Mouse (Mus musculus): ENCODE measurements around the gene Rere. TPM values are rescaled to one million over a fixed set of nuclear protein-coding genes. Genes with fewer than 3 reads are reported as not detected.

Rere gene
- total and polyA plus RNA-seq, 3 experiments = 19.3 to 46.4 (median 39.0) TPM

- H3K79me2 ChIP-seq (replicated peaks; ENCODE audit: control insufficient read depth, insufficient read depth, low read length) = no peaks in the 10 kb centered on the region
- H3K36me3 ChIP-seq (ENCODE audit: control insufficient read depth, insufficient read depth, low read length) = no peaks in the 10 kb centered on the region
- 47% methylated on average over 10 of the region's 11 CpGs for WGBS
- H3K9ac ChIP-seq (ENCODE audit: low read depth, low read length) = no peak overlapping the region
- no peak overlapping the region for H3K27ac ChIP-seq
- H3K4me1 ChIP-seq (ENCODE audit: control insufficient read depth, insufficient read depth, low read length) = no peaks in the 10 kb centered on the region; the same call in 1 of the 2 replicates
- no peak for TF ChIP-seq POLR2A (IDR thresholded peaks at IDR 0.05; ENCODE audit: insufficient read depth, low read depth, low read length)
- no peak for TF ChIP-seq EP300 (IDR thresholded peaks at IDR 0.05; ENCODE audit: insufficient read depth, low read depth, low read length)
- no peak for TF ChIP-seq CTCF (IDR thresholded peaks at IDR 0.05)
- intact Hi-C loops (cut with DNase I) = no loop called here
- DNase-seq = no peak
- H3K27me3 ChIP-seq (ENCODE audit: control insufficient read depth, insufficient read depth, low read length) = peaks cover 4% of the 10 kb centered on the region; the same call in 1 of the 2 replicates
- no peak overlapping the region for H3K4me3 ChIP-seq
Observed at GRCm38 (mm10) chr4:150653072-150653599, 371.7 kb downstream of the Rere start.

- Histone ChIP-seq H3K27me3 (ENCODE audit: control insufficient read depth, insufficient read depth, low read length) (peaks cover 2% of the 10 kb centered on the region; the same call in 1 of the 2 replicates), H3K9ac (ENCODE audit: low read depth, low read length) (no peak overlapping the region), H3K4me1 (ENCODE audit: control insufficient read depth, insufficient read depth, low read length) (no peaks in the 10 kb centered on the region; the same call in 1 of the 2 replicates), H3K36me3 (ENCODE audit: control insufficient read depth, insufficient read depth, low read length) (no peaks in the 10 kb centered on the region), H3K27ac (no peak overlapping the region), H3K79me2 (replicated peaks; ENCODE audit: control insufficient read depth, insufficient read depth, low read length) (no peaks in the 10 kb centered on the region), H3K4me3 (no peak overlapping the region)
- TF ChIP-seq EP300 (IDR thresholded peaks at IDR 0.05; ENCODE audit: insufficient read depth, low read depth, low read length) = peak; percentile 86
- no peak for TF ChIP-seq POLR2A (IDR thresholded peaks at IDR 0.05; ENCODE audit: insufficient read depth, low read depth, low read length)
- TF ChIP-seq CTCF (IDR thresholded peaks at IDR 0.05) = peak; percentile 90
- DNase-seq = peak; percentile 82 to 91
- intact Hi-C loops (cut with DNase I) = loop anchor here (1.0 to 2.0 kb wide), 3 partner anchors 194 to 311 kb away; no protein-coding TSS in a partner anchor
- 4% methylated on average over 17 of the region's 17 CpGs for WGBS
Observed at GRCm38 (mm10) chr4:150655989-150656388, 374.5 kb downstream of the Rere start.

GRCm38 (mm10) chr4:150656504-150656903 is 375.1 kb downstream of the Rere start:
- Histone ChIP-seq H3K27ac (no peak overlapping the region), H3K4me3 (no peak overlapping the region), H3K27me3 (ENCODE audit: control insufficient read depth, insufficient read depth, low read length) (peaks cover 2% of the 10 kb centered on the region), H3K79me2 (replicated peaks; ENCODE audit: control insufficient read depth, insufficient read depth, low read length) (no peaks in the 10 kb centered on the region), H3K4me1 (ENCODE audit: control insufficient read depth, insufficient read depth, low read length) (no peaks in the 10 kb centered on the region; the same call in 1 of the 2 replicates), H3K36me3 (ENCODE audit: control insufficient read depth, insufficient read depth, low read length) (no peaks in the 10 kb centered on the region), H3K9ac (ENCODE audit: low read depth, low read length) (no peak overlapping the region)
- peak; percentile 14 to 33 for DNase-seq
- WGBS = 78% methylated on average over 6 of the region's 6 CpGs
- intact Hi-C loops (cut with DNase I) = loop anchor here (1.0 to 2.0 kb wide), 3 partner anchors 194 to 310 kb away; no protein-coding TSS in a partner anchor
- TF ChIP-seq CTCF (IDR thresholded peaks at IDR 0.05) = peak; percentile 12; the same call in 1 of the 2 replicates
- no peak for TF ChIP-seq POLR2A (IDR thresholded peaks at IDR 0.05; ENCODE audit: insufficient read depth, low read depth, low read length)

- peak in 1 of 2 experiments; percentile 17 for DNase-seq
- Histone ChIP-seq H3K4me3 (no peak overlapping the region), H3K79me2 (replicated peaks; ENCODE audit: control insufficient read depth, insufficient read depth, low read length) (no peaks in the 10 kb centered on the region), H3K9ac (ENCODE audit: low read depth, low read length) (no peak overlapping the region), H3K36me3 (ENCODE audit: control insufficient read depth, insufficient read depth, low read length) (no peaks in the 10 kb centered on the region), H3K4me1 (ENCODE audit: control insufficient read depth, insufficient read depth, low read length) (no peaks in the 10 kb centered on the region; the same call in 1 of the 2 replicates), H3K27me3 (ENCODE audit: control insufficient read depth, insufficient read depth, low read length) (no peaks in the 10 kb centered on the region; the same call in 1 of the 2 replicates), H3K27ac (no peak overlapping the region)
- intact Hi-C loops (cut with DNase I) = no loop called here
- WGBS = 73% methylated on average over 9 of the region's 9 CpGs
- no peak for TF ChIP-seq EP300 (IDR thresholded peaks at IDR 0.05; ENCODE audit: insufficient read depth, low read depth, low read length)
- TF ChIP-seq CTCF (IDR thresholded peaks at IDR 0.05) = peak; percentile 71
Observed at GRCm38 (mm10) chr4:150659926-150660610, 378.6 kb downstream of the Rere start.

- H3K79me2 ChIP-seq (replicated peaks; ENCODE audit: control insufficient read depth, insufficient read depth, low read length) = no peaks in the 10 kb centered on the region
- TF ChIP-seq CTCF (IDR thresholded peaks at IDR 0.05) = no peak
- no peak for TF ChIP-seq POLR2A (IDR thresholded peaks at IDR 0.05; ENCODE audit: insufficient read depth, low read depth, low read length)
- no peak for TF ChIP-seq EP300 (IDR thresholded peaks at IDR 0.05; ENCODE audit: insufficient read depth, low read depth, low read length)
Observed at GRCm38 (mm10) chr4:150661886-150662285, 380.4 kb downstream of the Rere start.

GRCm38 (mm10) chr4:150663192-150663591 is 381.7 kb downstream of the Rere start:
- peak; percentile 24 to 46 for DNase-seq
- no peaks in the 10 kb centered on the region for H3K79me2 ChIP-seq (replicated peaks; ENCODE audit: control insufficient read depth, insufficient read depth, low read length)
- TF ChIP-seq CTCF (IDR thresholded peaks at IDR 0.05) (peak; percentile 63), EP300 (IDR thresholded peaks at IDR 0.05; ENCODE audit: insufficient read depth, low read depth, low read length) (no peak)
- no peak overlapping the region for H3K4me3 ChIP-seq
- intact Hi-C loops (cut with DNase I) = no loop called here
- H3K9ac ChIP-seq (ENCODE audit: low read depth, low read length) = no peak overlapping the region
- H3K27ac ChIP-seq = no peak overlapping the region
- no peaks in the 10 kb centered on the region; the same call in 1 of the 2 replicates for H3K27me3 ChIP-seq (ENCODE audit: control insufficient read depth, insufficient read depth, low read length)
- no peaks in the 10 kb centered on the region for H3K4me1 ChIP-seq (ENCODE audit: control insufficient read depth, insufficient read depth, low read length)
- H3K36me3 ChIP-seq (ENCODE audit: control insufficient read depth, insufficient read depth, low read length) = no peaks in the 10 kb centered on the region
- WGBS = 63% methylated on average over 12 of the region's 12 CpGs

More at GRCm38 (mm10) chr4:150661886-150662285, 380.4 kb downstream of the Rere start:
- Histone ChIP-seq H3K36me3 (ENCODE audit: control insufficient read depth, insufficient read depth, low read length) (no peaks in the 10 kb centered on the region), H3K27me3 (ENCODE audit: control insufficient read depth, insufficient read depth, low read length) (no peaks in the 10 kb centered on the region; the same call in 1 of the 2 replicates), H3K9ac (ENCODE audit: low read depth, low read length) (no peak overlapping the region), H3K27ac (no peak overlapping the region), H3K4me1 (ENCODE audit: control insufficient read depth, insufficient read depth, low read length) (no peaks in the 10 kb centered on the region), H3K4me3 (no peak overlapping the region)
- WGBS = 13% methylated on average over 13 of the region's 13 CpGs
- no peak for DNase-seq
- intact Hi-C loops (cut with DNase I) = no loop called here

All from heart, adult 2 months (tissue).